Mouse (Mus musculus) cerebellum, adult 11-12 months (tissue): ENCODE measurements around the gene Mbnl2.
A peak's percentile ranks its signal among the peaks of the same experiment; 100 is the strongest.
"Not testable (repeated sequence)": the region's sequence is repeated elsewhere in the genome, so short reads cannot be mapped to it uniquely, and the experiment has no call there.

Experiments
- DNase-seq: peaks from one replicate; pipeline ENCODE4 v3.0.0; 2022

Gene Mbnl2

DNA sequence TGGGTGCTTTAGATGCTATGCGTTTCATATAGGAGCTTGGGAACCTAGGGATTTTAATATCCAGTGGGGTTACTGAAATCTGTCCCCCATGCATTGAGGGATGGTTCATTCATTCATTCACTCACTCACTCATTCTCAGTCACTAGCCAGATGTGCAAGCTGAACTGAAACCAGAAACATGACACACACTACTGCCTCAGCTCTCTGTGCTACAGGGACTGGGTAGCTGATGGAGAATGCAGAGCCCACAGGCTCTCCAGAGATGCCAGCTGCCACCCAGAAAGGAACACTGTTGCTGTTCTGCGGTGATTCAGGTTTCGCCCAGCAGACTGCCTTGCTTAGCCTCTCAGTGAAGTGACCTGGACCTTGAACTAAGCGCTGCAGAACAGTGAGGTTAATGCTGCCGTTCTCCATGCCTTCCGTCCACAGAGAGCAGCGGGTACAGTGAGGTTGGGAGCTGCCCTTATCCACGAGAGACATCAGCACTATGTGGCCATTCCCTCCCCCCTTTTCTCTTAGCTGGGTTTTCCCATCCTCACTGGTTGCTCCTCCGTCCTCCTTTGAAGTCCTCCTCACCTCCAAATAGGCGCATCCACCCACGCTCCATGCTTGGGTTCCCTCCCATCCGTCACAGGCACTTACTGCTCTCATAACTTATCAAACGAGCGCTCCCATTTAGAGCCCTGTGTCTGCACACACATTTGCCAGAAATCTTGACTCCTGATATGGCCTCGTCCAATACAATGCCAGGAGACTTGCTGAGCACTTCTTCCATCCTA lies 58.2 kb downstream of the Mbnl2 start:
- DNase-seq, result no peak

- no peak for DNase-seq
These were observed 59.9 kb downstream of the Mbnl2 start for GRCm38 (mm10) chr14:120335366-120335765.

- DNase-seq, result no peak
These were observed 60.4 kb downstream of the Mbnl2 start for GRCm38 (mm10) chr14:120335871-120336270.

GRCm38 (mm10) chr14:120336380-120336779 lies 60.9 kb downstream of the Mbnl2 start:
- DNase-seq, result peak; percentile 46

GRCm38 (mm10) chr14:120336841-120337240 lies 61.4 kb downstream of the Mbnl2 start:
- DNase-seq, result no peak

DNA sequence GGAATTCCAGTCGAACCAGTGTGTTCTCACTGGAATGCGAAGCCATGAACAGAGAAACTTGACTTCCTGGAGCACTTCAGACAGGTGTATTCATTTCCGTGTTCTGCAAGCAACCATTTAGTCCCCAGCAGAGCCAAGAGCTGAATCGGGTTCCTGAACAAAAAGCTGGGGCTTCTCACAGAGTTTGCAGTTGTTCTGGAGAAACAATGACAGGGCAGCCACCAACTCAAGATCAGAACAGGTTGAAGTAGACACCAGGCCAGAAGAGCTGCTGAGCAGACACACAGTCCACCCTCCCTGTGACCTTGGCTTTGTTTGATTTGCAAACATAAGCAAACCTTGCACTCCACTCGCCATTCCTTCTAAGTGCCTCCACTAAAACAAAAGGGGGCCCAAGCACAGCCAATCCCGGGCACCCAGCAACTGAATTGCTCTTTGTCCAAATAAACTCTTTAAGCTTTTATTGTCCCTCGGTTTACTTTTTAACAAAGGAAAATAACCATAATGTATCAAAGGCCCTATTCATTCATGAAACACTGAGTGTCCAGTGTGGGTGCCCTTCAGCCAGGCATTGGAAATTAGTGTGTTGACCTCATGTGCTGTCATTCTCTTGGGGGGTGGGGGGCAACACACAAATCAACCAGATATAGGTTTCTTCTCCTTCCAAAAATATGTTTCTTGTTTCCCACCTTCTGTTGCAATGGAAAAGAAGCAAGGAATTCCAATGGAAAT lies 62.4 kb downstream of the Mbnl2 start:
- DNase-seq, result no peak

DNA sequence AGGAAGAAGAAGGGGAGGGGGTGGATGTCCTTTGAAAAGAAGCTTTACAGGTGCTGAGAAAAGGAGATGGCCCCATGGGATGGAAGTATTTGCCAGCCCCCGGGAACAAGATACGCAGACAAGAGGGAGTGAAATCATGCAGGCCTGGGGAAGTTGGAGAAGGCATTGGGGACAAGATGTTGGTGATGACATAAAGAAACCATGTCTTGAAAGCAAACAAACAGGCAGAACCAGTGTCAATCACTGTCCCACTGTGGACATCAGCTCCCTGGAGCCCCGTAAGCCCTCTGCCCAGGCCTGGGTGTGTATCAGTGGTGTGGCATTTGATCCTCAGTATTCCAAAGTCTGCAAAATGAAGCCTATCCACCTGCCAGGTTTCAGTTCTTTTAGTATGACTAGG lies 63.2 kb downstream of the Mbnl2 start:
- DNase-seq, result no peak

- no peak for DNase-seq
These were observed 66.4 kb downstream of the Mbnl2 start for GRCm38 (mm10) chr14:120341912-120342311.

GRCm38 (mm10) chr14:120342321-120342720 lies 66.9 kb downstream of the Mbnl2 start:
- DNase-seq, result no peak

GRCm38 (mm10) chr14:120344641-120345040 lies 69.2 kb downstream of the Mbnl2 start:
- no peak for DNase-seq

GRCm38 (mm10) chr14:120347410-120348315 lies 72.2 kb downstream of the Mbnl2 start:
- DNase-seq, result no peak

GRCm38 (mm10) chr14:120349332-120349731 lies 73.9 kb downstream of the Mbnl2 start:
- no peak for DNase-seq

DNA sequence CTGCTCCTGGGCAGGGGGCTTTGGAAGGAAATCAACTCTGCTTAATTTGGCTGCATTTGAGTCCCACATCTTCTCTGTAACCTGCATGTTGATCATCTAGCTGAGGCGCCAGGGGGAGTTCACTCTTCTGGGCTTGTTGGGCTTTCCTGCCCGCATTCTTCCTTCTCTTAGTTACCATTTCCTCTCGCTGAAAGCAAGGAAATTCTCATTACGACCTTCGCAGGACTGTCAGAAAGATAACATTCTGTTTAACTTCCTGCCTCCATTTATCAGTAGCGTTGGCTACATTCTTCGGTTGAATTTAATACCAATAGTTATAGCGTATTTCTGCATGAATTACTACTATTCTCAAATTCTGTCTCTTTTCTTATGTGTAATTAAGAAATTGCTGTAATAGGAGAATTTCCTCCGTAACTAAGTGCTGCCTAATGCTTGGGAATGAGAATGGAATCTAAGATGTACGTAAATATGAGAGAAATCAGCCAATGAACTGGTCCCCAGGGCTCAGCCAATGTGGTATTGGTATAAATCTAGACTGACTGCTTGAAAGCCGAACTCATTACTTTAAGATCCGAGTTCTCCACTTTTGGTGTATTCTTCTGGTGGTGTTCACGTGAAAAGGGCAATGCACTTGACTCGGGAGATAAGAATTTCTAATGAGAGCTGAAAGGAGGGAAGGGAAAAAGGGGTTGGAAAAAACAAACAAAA lies 76.8 kb downstream of the Mbnl2 start:
- no peak for DNase-seq

GRCm38 (mm10) chr14:120353211-120353610 lies 77.7 kb downstream of the Mbnl2 start:
- DNase-seq, result no peak

- no peak for DNase-seq
These were observed 79.1 kb downstream of the Mbnl2 start for GRCm38 (mm10) chr14:120354595-120354994.

- DNase-seq, result no peak
These were observed 79.7 kb downstream of the Mbnl2 start for GRCm38 (mm10) chr14:120355040-120355741.

GRCm38 (mm10) chr14:120355742-120356440 lies 80.4 kb downstream of the Mbnl2 start:
- no peak for DNase-seq

DNA sequence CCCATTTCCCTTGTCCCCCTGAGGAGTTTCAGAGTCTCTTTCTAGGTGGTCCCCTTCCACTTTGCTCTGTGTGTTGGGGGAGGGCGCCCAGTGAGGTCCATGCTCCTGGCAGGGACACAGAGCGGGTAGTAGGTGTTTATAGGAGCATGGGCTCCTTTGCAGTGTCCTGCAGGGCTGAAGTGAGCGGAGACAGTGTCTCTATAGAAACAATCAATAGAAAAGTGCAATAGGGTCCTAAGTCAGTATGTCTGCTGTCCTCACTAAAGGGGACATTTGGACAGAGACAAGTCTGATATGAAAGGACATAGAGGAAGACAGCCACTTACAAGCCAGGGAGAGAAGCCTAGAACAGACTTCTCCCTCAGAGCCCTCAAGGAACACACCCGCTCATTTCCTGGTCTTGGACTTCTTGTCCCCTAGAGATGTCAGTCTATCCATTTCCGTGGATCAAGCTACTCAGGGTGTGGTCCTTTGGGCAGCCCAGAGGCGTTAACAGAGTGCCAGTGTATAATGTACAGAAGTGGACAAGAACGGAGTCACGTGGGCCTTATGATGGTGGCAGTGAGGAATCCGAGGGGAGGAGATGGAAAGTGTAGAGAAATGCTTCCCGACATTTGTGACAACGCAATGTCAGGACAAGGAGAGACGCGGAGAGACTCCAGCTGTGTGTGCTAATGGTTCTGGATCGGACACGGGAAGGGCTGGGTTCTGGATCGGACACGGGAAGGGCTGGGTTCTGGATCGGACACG lies 82.0 kb downstream of the Mbnl2 start:
- no peak for DNase-seq

DNA sequence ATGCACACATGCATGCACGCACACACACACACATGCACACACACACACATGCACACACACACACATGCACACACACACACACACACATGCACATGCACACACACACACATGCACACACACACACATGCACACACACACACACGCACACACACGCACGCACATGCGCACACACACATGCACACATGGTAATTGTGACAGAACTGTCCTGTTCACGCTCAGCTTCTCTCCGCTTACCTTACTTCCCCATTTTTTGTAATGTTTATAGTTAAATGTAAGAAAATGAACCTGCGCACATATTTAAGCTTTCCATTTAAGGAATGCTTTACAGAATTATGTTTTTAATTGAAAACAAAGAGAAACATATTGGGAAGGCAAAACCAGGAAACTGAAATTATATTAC lies 84.1 kb downstream of the Mbnl2 start:
- not testable (repeated sequence) for DNase-seq

DNA sequence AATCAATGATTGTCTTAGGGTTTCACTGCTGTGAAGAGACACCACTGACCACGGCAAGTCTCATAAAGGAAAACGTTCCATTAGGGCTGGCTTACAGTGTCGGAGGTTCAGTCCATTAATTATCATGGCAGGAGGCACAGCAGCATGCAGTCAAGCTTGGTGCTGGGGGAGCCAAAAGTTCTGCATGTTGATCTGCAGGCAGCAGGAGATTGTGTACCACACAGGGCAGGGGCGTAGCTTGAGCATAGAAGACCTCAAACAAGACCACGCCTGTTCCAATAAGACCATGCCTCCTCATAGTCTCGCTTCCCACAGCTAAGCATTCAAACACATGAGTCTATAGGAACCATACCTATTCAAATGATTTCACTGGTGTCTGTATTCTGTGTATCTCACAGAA lies 85.7 kb downstream of the Mbnl2 start:
- DNase-seq, result no peak
